Mouse (Mus musculus) urinary bladder, postnatal 4 days (tissue): Measurements from ENCODE around the gene 1700021F05Rik.
A peak's percentile ranks its signal among the peaks of the same experiment; 100 is the strongest.

Experiments
- DNase-seq, 2 experiments: peaks; one replicate each; pipeline ENCODE4 v3.0.0; 2021 to 2022; ENCODE audit warnings: low spot score in 2 of 2

The 1700021F05Rik gene

GRCm38 (mm10) chr10:43483426-43483995, 57.3 kb downstream of the 1700021F05Rik start:
- DNase-seq = no peak

- no peak for DNase-seq
Measured at GRCm38 (mm10) chr10:43482021-43482420, 58.8 kb downstream of the 1700021F05Rik start.

- DNase-seq = no peak
Measured at GRCm38 (mm10) chr10:43481179-43481578, 59.6 kb downstream of the 1700021F05Rik start.

GRCm38 (mm10) chr10:43480227-43480849, 60.5 kb downstream of the 1700021F05Rik start:
- DNase-seq = no peak

GRCm38 (mm10) chr10:43479436-43480157, 61.2 kb downstream of the 1700021F05Rik start:
- peak; percentile 84 to 85 for DNase-seq

- DNase-seq = peak in 1 of 2 experiments; percentile 42
Measured at GRCm38 (mm10) chr10:43478751-43479435, 61.9 kb downstream of the 1700021F05Rik start, which contains the start of gene Bend3. TSS of gene Bend3 (plus strand) at chr10:43478831.

- peak in 1 of 2 experiments; percentile 44 for DNase-seq
Measured at GRCm38 (mm10) chr10:43477865-43478681, 62.7 kb downstream of the 1700021F05Rik start.

- DNase-seq = no peak
Measured at GRCm38 (mm10) chr10:43477459-43477858, 63.3 kb downstream of the 1700021F05Rik start.

GRCm38 (mm10) chr10:43475376-43475775, 65.4 kb downstream of the 1700021F05Rik start:
- DNase-seq = no peak
